Mouse (Mus musculus) liver, adult (tissue): Measurements from ENCODE around the gene 4930438A08Rik.

ENCODE experiments used
- GATA4 ChIP-seq: IDR thresholded peaks from 2 replicates; pipeline ENCODE4 v1.6.1; 2014; ENCODE audit warnings: mild to moderate bottlenecking, low read length; ENCODE audit not compliant: insufficient replicate concordance

The 4930438A08Rik gene

DNA sequence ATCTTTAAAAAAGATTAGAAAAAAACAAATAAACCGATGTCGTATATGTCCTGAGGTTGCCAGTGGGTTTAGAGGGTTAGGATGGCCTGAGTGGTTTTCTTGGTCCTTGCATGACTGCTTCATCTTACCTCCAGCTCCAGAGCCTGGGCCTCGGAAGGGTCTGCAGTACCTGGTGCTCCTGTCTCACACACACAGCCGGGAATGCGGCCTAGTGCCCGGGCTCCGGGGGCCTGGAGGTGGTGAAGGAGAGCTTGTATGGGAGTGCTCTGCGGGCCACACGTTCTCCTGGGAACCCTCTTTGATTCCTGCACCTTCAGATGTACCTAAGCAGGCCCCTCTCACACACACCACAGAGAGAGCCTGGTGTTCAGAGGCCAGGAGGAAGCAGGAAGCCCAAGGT lies 34.1 kb downstream of the 4930438A08Rik start:
- no peak for TF ChIP-seq GATA4

- TF ChIP-seq GATA4, result no peak
Measured at GRCm38 (mm10) chr11:58314069-58314468, 39.5 kb downstream of the 4930438A08Rik start.

DNA sequence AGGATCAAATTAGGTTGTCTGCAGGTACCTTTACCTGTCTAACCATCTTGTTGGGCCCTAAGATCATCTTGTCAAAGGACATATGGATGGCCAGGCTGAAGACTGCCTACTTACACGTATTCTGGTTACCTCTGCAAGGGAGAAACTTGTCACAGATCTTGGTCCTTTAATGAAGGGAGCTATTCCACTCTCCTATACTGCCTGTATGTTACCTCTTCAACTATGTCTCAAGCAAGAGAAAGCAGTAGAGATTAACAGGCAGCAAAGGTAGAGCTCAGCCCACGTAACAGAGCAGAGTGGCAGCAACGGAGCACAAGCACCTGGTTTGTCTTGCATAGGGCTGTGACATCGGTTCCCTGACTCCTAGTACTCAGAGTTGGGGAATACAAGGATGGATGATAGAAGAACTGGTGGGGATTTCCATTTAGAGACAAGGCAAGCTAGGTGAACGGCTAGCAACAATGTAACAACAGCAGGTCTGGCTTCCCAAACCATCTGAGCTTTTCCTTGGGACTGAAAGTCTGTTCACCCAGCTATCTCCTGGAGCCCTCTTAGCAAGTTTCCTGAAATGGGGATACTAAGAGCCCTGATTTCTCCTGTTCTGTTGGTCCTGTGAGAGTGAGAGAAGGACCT lies 41.1 kb downstream of the 4930438A08Rik start:
- no peak for TF ChIP-seq GATA4

DNA sequence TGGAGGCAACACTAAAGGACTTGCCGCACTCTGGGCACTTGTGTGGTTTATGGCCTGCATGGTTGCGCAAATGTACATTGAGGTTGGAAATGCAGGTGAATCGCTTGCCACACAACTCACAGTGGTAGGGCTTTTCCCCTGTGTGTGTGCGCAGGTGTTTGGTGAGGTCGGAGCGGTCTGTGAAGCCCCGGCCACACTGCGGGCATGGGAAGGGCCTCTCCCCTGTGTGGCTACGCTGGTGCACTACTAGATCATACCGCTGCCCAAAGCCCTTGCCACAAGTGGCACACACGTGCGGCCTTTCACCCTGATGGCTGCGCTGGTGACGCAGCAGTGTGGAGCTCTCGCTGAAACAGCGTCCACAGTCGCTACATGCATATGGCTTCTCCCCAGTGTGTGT lies 41.7 kb downstream of the 4930438A08Rik start:
- no peak for TF ChIP-seq GATA4

- TF ChIP-seq GATA4, result no peak
Measured at GRCm38 (mm10) chr11:58316768-58317390, 42.3 kb downstream of the 4930438A08Rik start.

GRCm38 (mm10) chr11:58322824-58323569 lies 48.4 kb downstream of the 4930438A08Rik start:
- TF ChIP-seq GATA4, result no peak

GRCm38 (mm10) chr11:58323570-58324340 lies 49.2 kb downstream of the 4930438A08Rik start:
- TF ChIP-seq GATA4, result no peak

GRCm38 (mm10) chr11:58324614-58325229 lies 50.1 kb downstream of the 4930438A08Rik start:
- no peak for TF ChIP-seq GATA4

DNA sequence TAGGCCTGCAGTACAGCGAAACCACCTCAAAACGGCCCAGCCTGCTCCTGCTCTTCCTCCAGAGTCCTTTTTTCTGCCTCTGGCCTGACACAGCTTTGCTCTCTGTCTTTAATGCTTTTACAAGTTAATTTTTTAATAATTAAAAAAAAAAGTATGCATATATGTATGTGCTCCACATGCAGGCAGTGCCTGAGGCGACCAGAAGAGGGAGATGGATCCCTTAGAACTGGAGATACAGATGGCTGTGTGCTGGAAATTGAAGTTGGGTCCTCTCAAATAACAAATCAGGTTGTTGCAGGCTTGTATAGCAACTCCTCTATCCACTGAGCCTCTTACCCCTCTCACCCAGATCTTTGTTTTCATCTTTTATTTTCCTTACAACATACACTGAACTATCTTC lies 52.2 kb downstream of the 4930438A08Rik start:
- no peak for TF ChIP-seq GATA4

GRCm38 (mm10) chr11:58329906-58330275 lies 55.3 kb downstream of the 4930438A08Rik start:
- TF ChIP-seq GATA4, result no peak

DNA sequence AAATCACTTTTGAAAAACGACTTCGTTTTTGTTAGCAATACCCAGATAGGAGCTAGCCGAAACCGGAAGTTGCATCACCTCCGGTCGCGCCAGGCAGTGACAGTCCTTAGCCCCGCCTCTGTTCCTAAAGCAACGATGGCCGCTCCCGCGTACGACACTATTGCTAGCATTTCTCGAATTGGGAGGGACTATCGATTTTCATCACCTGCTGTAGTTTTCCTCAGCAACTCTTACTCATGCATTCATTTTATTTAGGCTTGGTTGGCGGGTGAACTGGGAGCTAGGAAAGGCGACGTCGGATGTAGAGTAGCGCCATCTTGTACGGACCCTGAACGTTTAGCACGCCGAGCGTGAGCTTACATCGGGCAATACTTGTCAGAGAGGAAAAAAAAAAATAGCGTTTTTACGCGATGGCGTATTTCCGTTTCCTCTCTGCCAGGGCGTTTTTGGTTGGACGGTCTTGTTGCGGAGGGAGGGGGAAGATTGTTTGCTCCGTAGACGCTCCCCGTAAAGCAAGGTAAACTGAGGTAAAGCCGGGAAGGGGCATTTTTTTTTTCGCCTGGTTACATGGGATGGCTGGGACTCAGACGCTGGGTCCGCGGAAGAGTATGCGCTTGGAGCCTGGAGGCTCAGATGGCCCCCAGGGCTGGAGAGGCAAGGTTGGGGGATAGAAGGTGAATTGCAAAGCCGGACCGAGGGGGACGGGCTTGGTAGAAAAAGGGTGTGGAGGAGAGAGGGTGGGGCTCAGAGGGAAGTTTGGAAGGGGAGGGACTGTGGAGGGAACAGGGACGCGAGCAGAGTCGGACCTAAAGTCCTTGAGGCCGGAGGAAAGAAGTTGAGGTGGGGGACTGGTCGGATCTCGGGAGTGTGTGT lies 55.9 kb downstream of the 4930438A08Rik start, which contains the start of the genes Zfp672 and Sh3bp5l:
Zfp672 (minus strand) TSS at position 64 of the 873 bp plus-strand sequence.
Sh3bp5l (plus strand) TSS at position 449 of the 873 bp plus-strand sequence.
- no peak for TF ChIP-seq GATA4

DNA sequence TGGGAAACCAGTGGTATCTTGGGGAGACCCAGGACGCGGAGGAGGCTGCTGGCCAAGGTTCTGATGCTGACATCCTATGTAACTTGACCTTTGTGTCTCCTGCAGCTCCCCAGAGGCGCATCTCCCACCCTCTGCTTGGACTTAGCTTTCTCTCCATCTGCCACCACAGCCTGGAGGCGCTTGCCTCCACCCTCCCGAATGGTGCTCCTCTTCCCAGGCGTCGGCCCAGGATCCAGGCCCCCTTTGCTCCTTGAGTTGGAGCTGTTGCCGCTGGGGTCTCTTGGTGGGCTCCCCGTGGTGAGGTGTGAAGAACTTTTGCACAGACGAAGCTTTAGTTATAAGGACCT lies 56.5 kb downstream of the 4930438A08Rik start:
- TF ChIP-seq GATA4, result no peak

GRCm38 (mm10) chr11:58331546-58331945 lies 56.9 kb downstream of the 4930438A08Rik start:
- TF ChIP-seq GATA4, result no peak

GRCm38 (mm10) chr11:58334746-58335145 lies 60.1 kb downstream of the 4930438A08Rik start:
- no peak for TF ChIP-seq GATA4
